Mouse (Mus musculus) midbrain, postnatal 0 days (tissue): ENCODE measurements at regions not wholly inside any gene's neighbourhood (a gene's known extent, or its start where the extent isn't known, plus 50 kb on each side); places are given as distances from the start of the nearest gene placed in this dataset.

Experiments
- ATAC-seq: fragments of 200-750 bp; cut with Nextera tagmentation; 2 replicates; pipeline ENCODE4 v1.8.0; 2017; ENCODE audit warnings: moderate number of reproducible peaks, mild to moderate bottlenecking, moderate TSS enrichment, moderate library complexity; ENCODE audit not compliant: low FRiP score
- DNase-seq: peaks from one replicate; pipeline ENCODE4 v3.0.0-alpha.2; 2015; ENCODE audit warnings: low spot score
- H3K27ac ChIP-seq: fragments of 300-500 bp; sonication (generic); 2 replicates; pipeline ENCODE4 v1.5.1; 2014; ENCODE audit warnings: low read depth, mild to moderate bottlenecking, low read length, mixed read lengths
- H3K27me3 ChIP-seq: fragments of 300-500 bp; sonication (generic); 2 replicates; pipeline ENCODE4 v1.6.1; 2014; ENCODE audit warnings: low read length, control low read depth, mixed read lengths; ENCODE audit not compliant: insufficient read depth
- H3K36me3 ChIP-seq: fragments of 300-500 bp; sonication (generic); 2 replicates; pipeline ENCODE4 v1.6.1; 2014; ENCODE audit warnings: low read length, control low read depth, mixed read lengths; ENCODE audit not compliant: insufficient read depth
- H3K4me1 ChIP-seq: fragments of 300-500 bp; sonication (generic); 2 replicates; pipeline ENCODE4 v1.6.1; 2014; ENCODE audit warnings: mild to moderate bottlenecking, control low read depth, antibody characterized with exemption, low read length, mixed read lengths; ENCODE audit not compliant: insufficient read depth
- H3K4me2 ChIP-seq: fragments of 300-500 bp; sonication (generic); 2 replicates; pipeline ENCODE4 v1.6.1; 2014; ENCODE audit warnings: low read depth, mild to moderate bottlenecking, low read length, mixed read lengths; ENCODE audit not compliant: poor library complexity, severe bottlenecking
- H3K4me3 ChIP-seq: fragments of 300-500 bp; sonication (generic); 2 replicates; pipeline ENCODE4 v1.5.1; 2014; ENCODE audit warnings: low read depth, mild to moderate bottlenecking, low read length, moderate library complexity
- H3K9ac ChIP-seq: fragments of 300-500 bp; sonication (generic); replicated peaks from 2 replicates; pipeline ENCODE4 v1.6.1; 2014; ENCODE audit warnings: mild to moderate bottlenecking, low read length, moderate library complexity, mixed read lengths; ENCODE audit not compliant: poor library complexity, severe bottlenecking
- H3K9me3 ChIP-seq: fragments of 300-500 bp; sonication (generic); 2 replicates; pipeline ENCODE4 v1.6.1; 2016; ENCODE audit warnings: low read length, control low read depth
- CTCF ChIP-seq: IDR thresholded peaks from 2 replicates; pipeline ENCODE4 v1.5.1; 2016; ENCODE audit warnings: antibody characterized with exemption, mild to moderate bottlenecking
- WGBS: fragments of 180-500 bp; shearing (Covaris S2); extraction: QIAGEN DNeasy Blood & Tissue Kit; methylation state at CpG from one replicate; pipeline ENCODE4 v1.1.7; 2014; 5-methylcytosine and 5-hydroxymethylcytosine counted together

GRCm38 (mm10) chr4:69898831-69899230 is 511.4 kb downstream of the Cdk5rap2 start:
- no peaks in the 10 kb centered on the region for H3K9me3 ChIP-seq
- DNase-seq (no peak), ATAC-seq (no peak)
- H3K4me1 ChIP-seq = no peaks in the 10 kb centered on the region
- no peaks in the 10 kb centered on the region for H3K27me3 ChIP-seq
- H3K9ac ChIP-seq = no peak overlapping the region
- H3K36me3 ChIP-seq = no peaks in the 10 kb centered on the region
- no peak overlapping the region for H3K27ac ChIP-seq
- WGBS = 73% methylated on average over 1 of the region's 1 CpGs
- H3K4me2 ChIP-seq = no peak overlapping the region
- no peak for TF ChIP-seq CTCF
- no peak overlapping the region for H3K4me3 ChIP-seq

DNA sequence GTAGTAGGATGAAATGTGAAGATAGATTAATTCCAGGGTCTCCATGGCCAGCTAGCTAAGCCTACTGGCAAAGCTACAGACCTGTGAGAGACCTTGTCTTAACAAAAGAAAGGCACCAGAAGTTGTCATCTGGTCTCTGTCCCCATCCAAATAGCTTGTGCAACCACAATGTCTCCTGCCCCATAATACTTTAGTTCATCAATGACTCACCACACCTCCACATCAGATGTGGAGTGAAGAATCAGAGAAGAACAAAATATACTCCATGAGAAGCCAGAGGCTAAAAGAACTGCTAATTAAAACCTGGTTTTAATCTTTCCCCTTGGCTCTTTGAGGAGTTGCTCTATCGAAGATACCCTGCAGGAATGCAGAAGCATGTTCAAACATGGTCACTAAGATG is 514.1 kb downstream of the Cdk5rap2 start:
- Histone ChIP-seq H3K4me1 (no peaks in the 10 kb centered on the region), H3K36me3 (no peaks in the 10 kb centered on the region), H3K27me3 (no peaks in the 10 kb centered on the region), H3K4me2 (no peak overlapping the region), H3K27ac (no peak overlapping the region), H3K9me3 (no peaks in the 10 kb centered on the region), H3K9ac (no peak overlapping the region), H3K4me3 (no peak overlapping the region)
- WGBS = 71% methylated on average over 1 of the region's 1 CpGs
- no peak for TF ChIP-seq CTCF
- no peak for DNase-seq
- ATAC-seq = no peak

GRCm38 (mm10) chr4:69892829-69893175 is 517.4 kb downstream of the Cdk5rap2 start:
- TF ChIP-seq CTCF = no peak
- no peak overlapping the region for H3K4me2 ChIP-seq
- H3K4me1 ChIP-seq = no peaks in the 10 kb centered on the region
- H3K9ac ChIP-seq = no peak overlapping the region
- ATAC-seq (no peak), DNase-seq (no peak)
- no peaks in the 10 kb centered on the region for H3K27me3 ChIP-seq
- H3K36me3 ChIP-seq = no peaks in the 10 kb centered on the region
- H3K4me3 ChIP-seq = no peak overlapping the region
- no peaks in the 10 kb centered on the region for H3K9me3 ChIP-seq
- no peak overlapping the region for H3K27ac ChIP-seq

- 37% methylated on average over 8 of the region's 8 CpGs for WGBS
- DNase-seq (no peak), ATAC-seq (peak; percentile 33; the same call in 1 of the 2 replicates)
- Histone ChIP-seq H3K9ac (no peak overlapping the region), H3K27ac (no peak overlapping the region), H3K27me3 (no peaks in the 10 kb centered on the region), H3K36me3 (no peaks in the 10 kb centered on the region), H3K4me2 (no peak overlapping the region), H3K4me1 (no peaks in the 10 kb centered on the region), H3K4me3 (no peak overlapping the region), H3K9me3 (no peaks in the 10 kb centered on the region)
- TF ChIP-seq CTCF = no peak
Measured at GRCm38 (mm10) chr4:69891898-69892828, 518.1 kb downstream of the Cdk5rap2 start.

DNA sequence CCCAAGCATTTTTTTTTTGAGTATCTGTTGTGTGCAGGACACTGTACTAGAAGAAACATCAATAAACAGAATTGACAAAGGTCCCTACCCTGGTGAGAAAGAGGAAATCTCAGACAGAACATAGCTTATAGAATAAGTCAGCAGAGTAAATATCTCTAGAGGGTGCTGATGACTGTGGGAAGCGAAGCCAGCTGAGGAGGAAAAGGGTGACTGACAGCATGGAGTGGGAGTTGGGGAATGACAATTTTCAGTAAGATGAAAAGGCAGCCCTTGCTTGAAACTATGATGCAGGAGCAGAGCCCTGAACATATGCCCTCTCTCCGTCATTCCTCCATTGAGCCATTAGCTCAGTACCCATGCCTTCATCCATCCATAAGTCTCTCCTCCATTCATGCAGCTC is 519.6 kb downstream of the Cdk5rap2 start:
- Histone ChIP-seq H3K4me2 (no peak overlapping the region), H3K27me3 (no peaks in the 10 kb centered on the region), H3K9me3 (no peaks in the 10 kb centered on the region), H3K4me3 (no peak overlapping the region), H3K36me3 (no peaks in the 10 kb centered on the region), H3K27ac (no peak overlapping the region), H3K4me1 (no peaks in the 10 kb centered on the region), H3K9ac (no peak overlapping the region)
- ATAC-seq = no peak
- 70% methylated on average over 2 of the region's 2 CpGs for WGBS
- no peak for TF ChIP-seq CTCF
- DNase-seq = no peak

- Histone ChIP-seq H3K4me3 (no peak overlapping the region), H3K4me2 (no peak overlapping the region), H3K36me3 (no peaks in the 10 kb centered on the region), H3K4me1 (no peaks in the 10 kb centered on the region), H3K27me3 (no peaks in the 10 kb centered on the region), H3K9ac (no peak overlapping the region), H3K9me3 (no peaks in the 10 kb centered on the region), H3K27ac (no peak overlapping the region)
- ATAC-seq = 0 out of 2 replicates have a peak, but pooled peaks have one; percentile 41
- no peak for TF ChIP-seq CTCF
- WGBS = 20% methylated on average over 5 of the region's 5 CpGs
- peak; percentile 28 for DNase-seq
Measured at GRCm38 (mm10) chr4:69889931-69890634, 520.2 kb downstream of the Cdk5rap2 start.
